Mouse (Mus musculus): ENCODE results near the gene Nupl2.

Gene Nupl2

GRCm38 (mm10) chr5:24208505-24208904 is 43.7 kb downstream of the Nupl2 start:
- DNase-seq (ENCODE audit: low spot score): no peak

GRCm38 (mm10) chr5:24213861-24214546 is 49.2 kb downstream of the Nupl2 start:
- DNase-seq (ENCODE audit: low spot score): no peak

GRCm38 (mm10) chr5:24214547-24214878 is 49.8 kb downstream of the Nupl2 start:
- no peak for DNase-seq (ENCODE audit: low spot score)

- no peak for DNase-seq (ENCODE audit: low spot score)
These were observed 50.1 kb downstream of the Nupl2 start for GRCm38 (mm10) chr5:24214900-24215299.

Data from layer of hippocampus, adult 11-12 months (tissue).